Mouse (Mus musculus): ENCODE data around the gene Ptprh.

Gene Ptprh

GRCm38 (mm10) chr7:4504646-4505435 lies 99.0 kb downstream of the Ptprh start:
- in situ Hi-C loops (cut with MboI, MseI), result loop anchor here in 1 of 2 experiments (10.0 kb wide), 1 partner anchor 360 kb away; no protein-coding TSS in a partner anchor

GRCm38 (mm10) chr7:4503858-4504257 lies 100.0 kb downstream of the Ptprh start:
- in situ Hi-C loops (cut with MboI, MseI), result loop anchor here in 1 of 2 experiments (10.0 kb wide), 1 partner anchor 359 kb away; no protein-coding TSS in a partner anchor

- in situ Hi-C loops (cut with MboI, MseI), result loop anchor here in 1 of 2 experiments (10.0 kb wide), 1 partner anchor 358 kb away; no protein-coding TSS in a partner anchor
These were observed 100.7 kb downstream of the Ptprh start for GRCm38 (mm10) chr7:4503100-4503499.

- in situ Hi-C loops (cut with MboI, MseI), result loop anchor here in 1 of 2 experiments (10.0 kb wide), 1 partner anchor 358 kb away; no protein-coding TSS in a partner anchor
These were observed 101.3 kb downstream of the Ptprh start for GRCm38 (mm10) chr7:4502421-4503090.

- in situ Hi-C loops (cut with MboI, MseI), result loop anchor here in 1 of 2 experiments (10.0 kb wide), 1 partner anchor 357 kb away; no protein-coding TSS in a partner anchor
These were observed 102.1 kb downstream of the Ptprh start, which contains the start of gene Ppp1r12c for GRCm38 (mm10) chr7:4501558-4502397. TSS of gene Ppp1r12c (minus strand) at chr7:4501680.

GRCm38 (mm10) chr7:4500892-4501471 lies 102.9 kb downstream of the Ptprh start:
- in situ Hi-C loops (cut with MboI, MseI), result loop anchor here in 1 of 2 experiments (10.0 kb wide), 1 partner anchor 356 kb away; no protein-coding TSS in a partner anchor

GRCm38 (mm10) chr7:4499034-4499433 lies 104.8 kb downstream of the Ptprh start:
- in situ Hi-C loops (cut with MboI, MseI), result loop anchor here in 1 of 2 experiments (25.0 kb wide), 1 partner anchor 1663 kb away; the partner anchor contains the start of genes Zfp444 and Zfp787
